Mouse (Mus musculus) heart, embryonic 14.5 days (tissue): Measurements from ENCODE around the gene F2r. TPM values are rescaled to one million over a fixed set of nuclear protein-coding genes. Genes with fewer than 3 reads are reported as not detected.

Experiments used
- ATAC-seq: fragments of 200-750 bp; cut with Nextera tagmentation; 2 replicates; pipeline ENCODE4 v1.8.0; 2017; ENCODE audit warnings: low read depth, moderate TSS enrichment; ENCODE audit not compliant: insufficient number of reproducible peaks, insufficient read depth, low FRiP score
- H3K27ac ChIP-seq, 2 experiments: fragments of 200-500 bp in 1 of 2; fragments of 300-500 bp in 1 of 2; sonication (generic) in 1 of 2; replicated peaks in 1 of 2; 2 replicates each; pipeline ENCODE4 v1.5.1; 2012 to 2014; ENCODE audit warnings: low read depth in 2 of 2, low read length in 2 of 2, control low read depth in 1 of 2, mild to moderate bottlenecking in 1 of 2, mixed read lengths in 1 of 2; ENCODE audit not compliant: control insufficient read depth in 1 of 2, insufficient read depth in 1 of 2
- H3K27me3 ChIP-seq: fragments of 300-500 bp; sonication (generic); 2 replicates; pipeline ENCODE4 v1.6.1; 2014; ENCODE audit warnings: mild to moderate bottlenecking, low read length, control low read depth; ENCODE audit not compliant: control insufficient read depth, insufficient read depth
- H3K36me3 ChIP-seq: fragments of 300-500 bp; sonication (generic); 2 replicates; pipeline ENCODE4 v1.6.1; 2014; ENCODE audit warnings: mild to moderate bottlenecking, control low read depth, low read length, mixed read lengths; ENCODE audit not compliant: control insufficient read depth, insufficient read depth
- H3K4me1 ChIP-seq, 2 experiments: fragments of 200-500 bp in 1 of 2; fragments of 300-500 bp in 1 of 2; sonication (generic) in 1 of 2; 2 replicates each; pipeline ENCODE4 v1.6.1; 2012 to 2014; ENCODE audit warnings: low read length in 2 of 2, control low read depth in 1 of 2, mixed read lengths in 1 of 2; ENCODE audit not compliant: control insufficient read depth in 2 of 2, insufficient read depth in 2 of 2
- H3K4me2 ChIP-seq: fragments of 300-500 bp; sonication (generic); 2 replicates; pipeline ENCODE4 v1.6.1; 2014; ENCODE audit warnings: mild to moderate bottlenecking, low read length
- H3K4me3 ChIP-seq, 2 experiments: fragments of 200-500 bp in 1 of 2; fragments of 300-500 bp in 1 of 2; sonication (generic) in 1 of 2; 2 replicates each; pipeline ENCODE4 v1.5.1; 2012 to 2014; ENCODE audit warnings: low read length in 2 of 2, mild to moderate bottlenecking in 2 of 2, control low read depth in 1 of 2, low read depth in 1 of 2, moderate library complexity in 1 of 2; ENCODE audit not compliant: control insufficient read depth in 1 of 2, insufficient read depth in 1 of 2
- H3K9ac ChIP-seq: fragments of 300-500 bp; sonication (generic); 2 replicates; pipeline ENCODE4 v1.6.1; 2014; ENCODE audit warnings: mild to moderate bottlenecking, low read length
- H3K9me3 ChIP-seq: fragments of 300-500 bp; sonication (generic); 2 replicates; pipeline ENCODE4 v1.6.1; 2016; ENCODE audit warnings: low read length, control low read depth; ENCODE audit not compliant: control insufficient read depth
- WGBS: fragments of 180-500 bp; shearing (Covaris S2); extraction: QIAGEN DNeasy Blood & Tissue Kit; methylation state at CpG from one replicate; pipeline ENCODE4 v1.1.7; 2014; 5-methylcytosine and 5-hydroxymethylcytosine counted together
- polyA plus RNA-seq: library from polyadenylated mRNA; unstranded; fragments of >200 nt; fragmentation: Nextera tagmentation; extraction: Ambion mirVana; gene quantifications from 2 replicates; pipeline ENCODE4 v1.2.1, GENCODE M21; 2014

The F2r gene
- polyA plus RNA-seq, 1 experiment from 2014 or later = 133 TPM

- peak overlapping the region; percentile 98 for H3K9ac ChIP-seq
- no peaks in the 10 kb centered on the region for H3K27me3 ChIP-seq
- peaks cover 20% of the 10 kb centered on the region for H3K36me3 ChIP-seq
- H3K4me3 ChIP-seq = peak overlapping the region; percentile 68 to 80
- H3K9me3 ChIP-seq = no peaks in the 10 kb centered on the region
- H3K4me2 ChIP-seq = peak overlapping the region; percentile 79
- peaks cover 14 to 46% of the 10 kb centered on the region in 2 experiments; a peak in 3 of 4 replicates for H3K4me1 ChIP-seq
- 4% methylated on average over 17 of the region's 17 CpGs for WGBS
- no peak for ATAC-seq
- peak overlapping the region; percentile 76 to 91 for H3K27ac ChIP-seq
Observed at GRCm38 (mm10) chr13:95617082-95617670, 1.1 kb downstream of the F2r start.

- peaks cover 13 to 47% of the 10 kb centered on the region in 2 experiments; a peak in 3 of 4 replicates for H3K4me1 ChIP-seq
- no peak for ATAC-seq
- WGBS = 9% methylated on average over 11 of the region's 11 CpGs
Observed at GRCm38 (mm10) chr13:95616512-95616911, 1.8 kb downstream of the F2r start.

GRCm38 (mm10) chr13:95614757-95615156 lies 3.5 kb downstream of the F2r start:
- no peaks in the 10 kb centered on the region for H3K9me3 ChIP-seq
- no peaks in the 10 kb centered on the region for H3K27me3 ChIP-seq
- H3K27ac ChIP-seq = peak overlapping the region in 1 of 2 experiments; percentile 19; a peak in 2 of 4 replicates
- WGBS = 50% methylated on average over 6 of the region's 6 CpGs
- peak overlapping the region; percentile 98 for H3K9ac ChIP-seq
- peaks cover 19 to 57% of the 10 kb centered on the region in 2 experiments for H3K4me1 ChIP-seq
- ATAC-seq = no peak
- peaks cover 26% of the 10 kb centered on the region for H3K36me3 ChIP-seq
- peak overlapping the region; percentile 4 to 80; a peak in 2 of 4 replicates for H3K4me3 ChIP-seq
- peak overlapping the region; percentile 79 for H3K4me2 ChIP-seq

More at GRCm38 (mm10) chr13:95616512-95616911, 1.8 kb downstream of the F2r start:
- Histone ChIP-seq H3K27ac (peak overlapping the region; percentile 57 to 91), H3K9me3 (no peaks in the 10 kb centered on the region), H3K4me2 (peak overlapping the region; percentile 79), H3K36me3 (peaks cover 25% of the 10 kb centered on the region), H3K4me3 (peak overlapping the region; percentile 68 to 80), H3K9ac (peak overlapping the region; percentile 98), H3K27me3 (no peaks in the 10 kb centered on the region)

- peaks cover 38% of the 10 kb centered on the region for H3K36me3 ChIP-seq
- ATAC-seq = no peak
- peaks cover 6% of the 10 kb centered on the region; the same call in 1 of the 2 replicates for H3K9me3 ChIP-seq
- H3K27me3 ChIP-seq = no peaks in the 10 kb centered on the region
- H3K4me1 ChIP-seq = peaks cover 17 to 72% of the 10 kb centered on the region in 2 experiments
- 72% methylated on average over 10 of the region's 10 CpGs for WGBS
- no peak overlapping the region for H3K27ac ChIP-seq
- no peak overlapping the region for H3K4me2 ChIP-seq
- no peak overlapping the region for H3K4me3 ChIP-seq
- no peak overlapping the region for H3K9ac ChIP-seq
Observed at GRCm38 (mm10) chr13:95612243-95612642, 6.0 kb downstream of the F2r start.

GRCm38 (mm10) chr13:95611752-95612151 lies 6.5 kb downstream of the F2r start:
- Histone ChIP-seq H3K9me3 (peaks cover 6% of the 10 kb centered on the region; the same call in 1 of the 2 replicates), H3K27ac (peak overlapping the region in 1 of 2 experiments; percentile 73; a peak in 1 of 4 replicates), H3K9ac (no peak overlapping the region), H3K27me3 (no peaks in the 10 kb centered on the region), H3K4me3 (no peak overlapping the region), H3K4me1 (peaks cover 21 to 75% of the 10 kb centered on the region in 2 experiments), H3K4me2 (no peak overlapping the region; the same call in 1 of the 2 replicates), H3K36me3 (peaks cover 38% of the 10 kb centered on the region)
- no peak for ATAC-seq
- WGBS = 70% methylated on average over 4 of the region's 4 CpGs

- ATAC-seq = peak; percentile 59
- H3K27ac ChIP-seq = peak overlapping the region; percentile 73 to 78
- no peak overlapping the region for H3K4me3 ChIP-seq
- H3K9me3 ChIP-seq = peaks cover 6% of the 10 kb centered on the region; the same call in 1 of the 2 replicates
- WGBS = 26% methylated on average over 16 of the region's 16 CpGs
- H3K4me2 ChIP-seq = peak overlapping the region; percentile 35
- no peaks in the 10 kb centered on the region for H3K27me3 ChIP-seq
- H3K4me1 ChIP-seq = peaks cover 16 to 72% of the 10 kb centered on the region in 2 experiments
- no peak overlapping the region for H3K9ac ChIP-seq
- peaks cover 42% of the 10 kb centered on the region for H3K36me3 ChIP-seq
Observed at GRCm38 (mm10) chr13:95610786-95611562, 7.3 kb downstream of the F2r start.

GRCm38 (mm10) chr13:95609088-95609420 lies 9.2 kb downstream of the F2r start:
- Histone ChIP-seq H3K27ac (no peak overlapping the region), H3K36me3 (peaks cover 44% of the 10 kb centered on the region), H3K27me3 (no peaks in the 10 kb centered on the region), H3K9ac (no peak overlapping the region), H3K4me2 (no peak overlapping the region), H3K4me3 (no peak overlapping the region), H3K9me3 (peaks cover 6% of the 10 kb centered on the region; the same call in 1 of the 2 replicates), H3K4me1 (peaks cover 16 to 63% of the 10 kb centered on the region in 2 experiments)
- no peak for ATAC-seq
- WGBS = 79% methylated on average over 2 of the region's 2 CpGs
